Mouse (Mus musculus) limb, embryonic 15.5 days (tissue): ENCODE data around the gene Cklf. TPM values are rescaled to one million over a fixed set of nuclear protein-coding genes. Genes with fewer than 3 reads are reported as not detected.
"Not testable (repeated sequence)": the region's sequence is repeated elsewhere in the genome, so short reads cannot be mapped to it uniquely, and the experiment has no call there.

Experiments
- ATAC-seq: fragments of 200-750 bp; cut with Nextera tagmentation; 2 replicates; pipeline ENCODE4 v1.8.0; 2017; ENCODE audit warnings: low read depth, moderate TSS enrichment; ENCODE audit not compliant: insufficient number of reproducible peaks, low FRiP score, low TSS enrichment
- H3K27ac ChIP-seq: fragments of 300-500 bp; sonication (generic); 2 replicates; pipeline ENCODE4 v1.5.1; 2015; ENCODE audit warnings: moderate library complexity, mild to moderate bottlenecking, inconsistent platforms
- H3K27me3 ChIP-seq: fragments of 300-500 bp; sonication (generic); 2 replicates; pipeline ENCODE4 v1.6.1; 2015; ENCODE audit warnings: inconsistent platforms
- H3K36me3 ChIP-seq: fragments of 300-500 bp; sonication (generic); 2 replicates; pipeline ENCODE4 v1.6.1; 2015; ENCODE audit warnings: inconsistent platforms
- H3K4me1 ChIP-seq: fragments of 300-500 bp; sonication (generic); 2 replicates; pipeline ENCODE4 v1.6.1; 2015; ENCODE audit warnings: inconsistent platforms
- H3K4me2 ChIP-seq: fragments of 300-500 bp; sonication (generic); 2 replicates; pipeline ENCODE4 v1.6.1; 2015; ENCODE audit warnings: mild to moderate bottlenecking, inconsistent platforms
- H3K4me3 ChIP-seq: fragments of 300-500 bp; sonication (generic); 2 replicates; pipeline ENCODE4 v1.5.1; 2015; ENCODE audit warnings: mild to moderate bottlenecking, inconsistent platforms
- H3K9ac ChIP-seq: fragments of 300-500 bp; sonication (generic); 2 replicates; pipeline ENCODE4 v1.6.1; 2015; ENCODE audit warnings: inconsistent platforms
- H3K9me3 ChIP-seq: fragments of 300-500 bp; sonication (generic); 2 replicates; pipeline ENCODE4 v1.6.1; 2016; ENCODE audit warnings: inconsistent platforms
- WGBS: fragments of 180-500 bp; shearing (Covaris S2); methylation state at CpG from one replicate; pipeline ENCODE4 v1.1.7; 2015; 5-methylcytosine and 5-hydroxymethylcytosine counted together
- polyA plus RNA-seq: library from polyadenylated mRNA; unstranded; fragments of >200 nt; fragmentation: Nextera tagmentation; extraction: Ambion mirVana; gene quantifications from 2 replicates; pipeline ENCODE4 v1.2.1, GENCODE M21; 2015

The Cklf gene
- polyA plus RNA-seq, 1 experiment from 2014 or later: 38.4 TPM

DNA sequence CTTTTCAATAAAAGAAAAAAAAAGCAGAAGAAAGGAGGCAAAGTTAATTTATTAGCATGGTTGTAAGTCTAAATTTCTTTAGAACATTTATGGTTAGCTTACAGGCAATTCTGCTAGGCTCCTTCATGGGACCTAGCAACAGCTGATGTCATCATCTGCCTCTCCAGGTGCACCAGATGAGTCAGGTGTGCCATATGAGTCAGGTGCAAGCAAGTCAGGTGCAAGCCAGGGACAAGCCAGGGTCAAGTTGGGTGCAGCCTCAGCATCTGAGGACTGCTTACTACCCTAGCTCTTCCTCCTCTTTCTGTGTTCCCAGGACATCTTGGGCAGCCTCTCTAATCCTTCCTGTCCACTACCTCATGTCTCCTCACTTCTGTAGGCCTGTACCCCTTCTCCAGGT, 17.7 kb downstream of the Cklf start:
- Histone ChIP-seq H3K27ac (no peak overlapping the region), H3K36me3 (peaks cover 13% of the 10 kb centered on the region), H3K9me3 (no peaks in the 10 kb centered on the region), H3K4me2 (no peak overlapping the region), H3K27me3 (no peaks in the 10 kb centered on the region), H3K9ac (no peak overlapping the region), H3K4me1 (no peaks in the 10 kb centered on the region), H3K4me3 (no peak overlapping the region)
- no peak for ATAC-seq

- Histone ChIP-seq H3K36me3 (peaks cover 7% of the 10 kb centered on the region), H3K9ac (no peak overlapping the region), H3K4me2 (no peak overlapping the region), H3K4me1 (no peaks in the 10 kb centered on the region), H3K27me3 (no peaks in the 10 kb centered on the region), H3K27ac (no peak overlapping the region), H3K4me3 (no peak overlapping the region), H3K9me3 (no peaks in the 10 kb centered on the region)
- ATAC-seq: no peak
- WGBS: 86% methylated on average over 6 of the region's 6 CpGs
Observed at GRCm38 (mm10) chr8:104268937-104269440, 18.3 kb downstream of the Cklf start.

- H3K36me3 ChIP-seq, H3K9me3 ChIP-seq, H3K4me3 ChIP-seq, H3K4me2 ChIP-seq, ATAC-seq, H3K4me1 ChIP-seq, H3K27me3 ChIP-seq, H3K27ac ChIP-seq, H3K9ac ChIP-seq: not testable (repeated sequence)
- WGBS: 85% methylated on average over 12 of the region's 12 CpGs
Observed at GRCm38 (mm10) chr8:104293081-104293480, 42.4 kb downstream of the Cklf start, which contains the start of gene Cmtm2a. Gene Cmtm2a (minus strand): TSS chr8:104293181.

DNA sequence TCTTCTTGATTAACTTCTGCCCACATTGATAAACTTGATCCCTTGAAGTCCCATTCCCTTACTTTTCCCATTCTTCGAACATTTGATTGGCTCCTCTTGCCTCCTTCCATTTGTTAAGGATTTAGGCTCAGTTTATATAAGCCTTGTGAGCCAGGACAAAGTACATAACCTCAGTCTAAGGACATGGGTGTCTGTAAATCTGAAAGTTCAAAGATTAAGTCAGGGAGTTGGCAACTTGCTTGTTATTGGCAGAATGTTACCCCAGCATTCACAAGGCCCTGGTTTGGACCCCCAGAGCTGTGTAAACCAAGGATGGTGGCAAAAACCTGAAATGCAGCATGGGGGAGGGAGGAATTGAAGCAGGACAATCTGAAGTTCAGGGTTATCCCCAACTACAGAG, 43.7 kb downstream of the Cklf start:
- Histone ChIP-seq H3K27ac (no peak overlapping the region), H3K4me1 (no peaks in the 10 kb centered on the region), H3K36me3 (no peaks in the 10 kb centered on the region), H3K4me2 (no peak overlapping the region), H3K9me3 (no peaks in the 10 kb centered on the region), H3K4me3 (no peak overlapping the region), H3K27me3 (no peaks in the 10 kb centered on the region), H3K9ac (no peak overlapping the region)
- WGBS: 88% methylated on average over 1 of the region's 1 CpGs
- no peak for ATAC-seq

DNA sequence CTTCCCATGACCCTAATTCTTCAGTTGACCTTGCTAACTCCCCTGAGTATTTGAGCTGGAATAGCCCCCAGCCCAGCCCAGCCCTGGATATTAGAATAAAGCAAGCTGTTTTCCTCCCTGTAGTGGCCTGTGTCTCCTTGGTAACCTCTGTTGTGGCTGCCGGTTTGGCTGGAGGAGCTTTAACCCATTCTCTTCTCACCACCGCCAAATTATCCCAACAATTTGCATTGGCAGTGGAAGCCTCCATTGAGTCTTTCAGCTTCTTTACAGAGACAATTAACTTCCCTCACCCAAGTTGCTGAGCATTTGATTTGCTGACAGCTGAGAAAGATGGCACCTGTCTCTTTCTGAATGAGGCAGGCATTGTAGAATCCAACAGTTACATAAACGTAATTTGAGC, 50.9 kb downstream of the Cklf start:
- 20% methylated on average over 3 of the region's 3 CpGs for WGBS

GRCm38 (mm10) chr8:104302536-104302935, 51.9 kb downstream of the Cklf start:
- H3K4me1 ChIP-seq, H3K36me3 ChIP-seq, H3K4me3 ChIP-seq, H3K9ac ChIP-seq, H3K27ac ChIP-seq, ATAC-seq, H3K4me2 ChIP-seq, H3K9me3 ChIP-seq, H3K27me3 ChIP-seq: not testable (repeated sequence)
- WGBS: 93% methylated on average over 4 of the region's 4 CpGs

More for the DNA sequence above, 50.9 kb downstream of the Cklf start:
- H3K4me1 ChIP-seq, ATAC-seq, H3K9ac ChIP-seq, H3K27ac ChIP-seq, H3K27me3 ChIP-seq, H3K9me3 ChIP-seq, H3K36me3 ChIP-seq, H3K4me2 ChIP-seq, H3K4me3 ChIP-seq: not testable (repeated sequence)

GRCm38 (mm10) chr8:104304962-104305361, 54.3 kb downstream of the Cklf start:
- H3K9ac ChIP-seq: no peak overlapping the region
- H3K27me3 ChIP-seq: no peaks in the 10 kb centered on the region
- 81% methylated on average over 11 of the region's 11 CpGs for WGBS
- no peaks in the 10 kb centered on the region for H3K36me3 ChIP-seq
- H3K9me3 ChIP-seq: no peaks in the 10 kb centered on the region
- ATAC-seq: no peak
- no peak overlapping the region for H3K27ac ChIP-seq
- no peak overlapping the region for H3K4me3 ChIP-seq
- no peaks in the 10 kb centered on the region for H3K4me1 ChIP-seq
- no peak overlapping the region for H3K4me2 ChIP-seq

GRCm38 (mm10) chr8:104308341-104308740, 57.7 kb downstream of the Cklf start:
- H3K4me3 ChIP-seq, ATAC-seq, H3K36me3 ChIP-seq, H3K4me2 ChIP-seq, H3K9me3 ChIP-seq, H3K27ac ChIP-seq, H3K27me3 ChIP-seq, H3K4me1 ChIP-seq, H3K9ac ChIP-seq: not testable (repeated sequence)
- WGBS: 55% methylated on average over 6 of the region's 6 CpGs

DNA sequence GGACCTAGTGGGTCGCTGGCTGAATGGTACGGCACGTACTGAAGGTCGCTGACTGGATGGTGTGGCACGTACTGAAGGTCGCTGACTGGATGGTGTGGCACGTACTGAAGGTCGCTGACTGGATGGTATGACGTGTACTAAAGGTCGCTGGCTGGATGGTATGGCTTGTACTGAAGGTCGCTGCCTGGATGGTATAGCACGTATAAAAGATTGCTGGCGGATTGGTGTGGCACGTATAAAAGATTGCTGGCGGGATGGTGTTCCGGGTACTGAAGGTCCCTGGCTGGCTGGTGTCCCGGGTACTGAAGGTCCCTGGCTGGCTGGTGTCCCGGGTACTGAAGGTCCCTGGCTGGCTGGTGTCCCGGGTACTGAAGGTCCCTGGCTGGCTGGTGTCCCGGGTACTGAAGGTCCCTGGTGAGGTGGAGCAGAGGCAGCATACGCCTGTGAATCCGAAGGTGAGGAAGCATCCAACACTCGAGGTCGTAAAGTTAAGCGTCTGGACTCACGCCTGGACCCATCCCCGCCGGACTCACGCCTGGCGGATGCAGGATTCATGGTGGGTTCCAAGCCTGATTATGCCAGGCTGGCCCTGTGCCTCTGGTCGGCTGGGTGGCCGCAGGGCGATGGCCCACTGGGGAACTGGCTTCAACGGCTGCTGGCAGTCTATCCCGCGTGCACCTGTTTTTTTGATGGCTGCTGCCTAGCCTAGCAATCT, 58.9 kb downstream of the Cklf start, which contains the start of the genes Gm45711 and Cmtm1:
TSS of gene Gm45711 (minus strand) at position 641 of the 715 bp plus-strand sequence.
TSS of gene Cmtm1 (minus strand) at position 705 of the 715 bp plus-strand sequence.
- H3K4me3 ChIP-seq, H3K9me3 ChIP-seq, ATAC-seq, H3K9ac ChIP-seq, H3K4me1 ChIP-seq, H3K27me3 ChIP-seq, H3K36me3 ChIP-seq, H3K27ac ChIP-seq, H3K4me2 ChIP-seq: not testable (repeated sequence)
- WGBS: 84% methylated on average over 36 of the region's 36 CpGs

DNA sequence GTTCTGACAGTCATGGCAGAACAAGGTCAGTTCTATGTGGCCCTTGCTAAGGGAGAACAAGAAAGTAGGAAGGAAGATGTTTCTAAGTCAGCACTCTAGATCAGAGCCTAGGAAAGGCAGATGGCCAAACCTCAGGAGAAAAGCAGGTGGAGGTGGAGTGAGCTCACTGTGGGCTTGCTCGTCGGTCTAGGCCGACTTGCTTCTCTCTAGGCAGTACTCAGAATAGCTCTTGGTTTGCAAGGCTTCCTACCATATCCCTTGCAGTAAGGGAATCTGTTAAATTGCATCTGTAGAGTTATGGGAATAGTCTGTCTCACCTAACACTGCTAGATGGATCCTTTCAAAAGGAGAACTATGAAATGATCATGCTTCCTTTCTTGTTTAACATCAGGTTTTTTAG, 61.4 kb downstream of the Cklf start:
- H3K9ac ChIP-seq, H3K36me3 ChIP-seq, H3K4me3 ChIP-seq, H3K4me1 ChIP-seq, H3K4me2 ChIP-seq, ATAC-seq, H3K9me3 ChIP-seq, H3K27me3 ChIP-seq, H3K27ac ChIP-seq: not testable (repeated sequence)
- 91% methylated on average over 3 of the region's 3 CpGs for WGBS

DNA sequence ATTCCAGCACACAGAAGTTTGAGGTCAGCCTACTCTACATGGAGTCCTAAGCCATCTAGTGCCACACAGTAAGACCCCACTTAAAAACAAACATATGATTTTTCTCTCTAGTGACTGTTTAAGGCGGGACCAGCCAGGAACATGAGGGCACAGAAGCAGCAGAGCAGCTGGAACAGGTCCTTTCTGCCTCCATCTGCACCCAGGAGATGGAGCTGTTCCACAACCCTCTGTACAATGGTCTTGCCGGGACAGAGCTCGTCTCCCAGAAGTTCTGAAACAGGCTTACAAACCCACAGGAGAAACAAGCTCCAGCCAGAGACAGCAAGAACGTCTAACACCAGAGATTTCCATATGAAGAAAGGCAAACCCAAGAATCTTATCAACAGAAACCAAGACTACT, 62.6 kb downstream of the Cklf start:
- H3K4me3 ChIP-seq: no peak overlapping the region
- no peak overlapping the region for H3K27ac ChIP-seq
- H3K27me3 ChIP-seq: no peaks in the 10 kb centered on the region
- WGBS: 70% methylated on average over 4 of the region's 4 CpGs
- ATAC-seq: no peak
- no peak overlapping the region for H3K4me2 ChIP-seq
- H3K36me3 ChIP-seq: no peaks in the 10 kb centered on the region
- no peak overlapping the region for H3K9ac ChIP-seq
- H3K9me3 ChIP-seq: no peaks in the 10 kb centered on the region
- no peaks in the 10 kb centered on the region for H3K4me1 ChIP-seq
